Mouse (Mus musculus) kidney, postnatal 10 days (tissue): ENCODE results near the gene Mkrn3.
A peak's percentile ranks its signal among the peaks of the same experiment; 100 is the strongest.

ENCODE experiments used
- DNase-seq: peaks from one replicate; pipeline ENCODE4 v3.0.0; 2021; ENCODE audit warnings: mixed read lengths

Mkrn3 gene

GRCm38 (mm10) chr7:62419493-62420360 lies at the start of gene Mkrn3:
Mkrn3 (minus strand) TSS chr7:62420139.
- peak; percentile 89 for DNase-seq

DNA sequence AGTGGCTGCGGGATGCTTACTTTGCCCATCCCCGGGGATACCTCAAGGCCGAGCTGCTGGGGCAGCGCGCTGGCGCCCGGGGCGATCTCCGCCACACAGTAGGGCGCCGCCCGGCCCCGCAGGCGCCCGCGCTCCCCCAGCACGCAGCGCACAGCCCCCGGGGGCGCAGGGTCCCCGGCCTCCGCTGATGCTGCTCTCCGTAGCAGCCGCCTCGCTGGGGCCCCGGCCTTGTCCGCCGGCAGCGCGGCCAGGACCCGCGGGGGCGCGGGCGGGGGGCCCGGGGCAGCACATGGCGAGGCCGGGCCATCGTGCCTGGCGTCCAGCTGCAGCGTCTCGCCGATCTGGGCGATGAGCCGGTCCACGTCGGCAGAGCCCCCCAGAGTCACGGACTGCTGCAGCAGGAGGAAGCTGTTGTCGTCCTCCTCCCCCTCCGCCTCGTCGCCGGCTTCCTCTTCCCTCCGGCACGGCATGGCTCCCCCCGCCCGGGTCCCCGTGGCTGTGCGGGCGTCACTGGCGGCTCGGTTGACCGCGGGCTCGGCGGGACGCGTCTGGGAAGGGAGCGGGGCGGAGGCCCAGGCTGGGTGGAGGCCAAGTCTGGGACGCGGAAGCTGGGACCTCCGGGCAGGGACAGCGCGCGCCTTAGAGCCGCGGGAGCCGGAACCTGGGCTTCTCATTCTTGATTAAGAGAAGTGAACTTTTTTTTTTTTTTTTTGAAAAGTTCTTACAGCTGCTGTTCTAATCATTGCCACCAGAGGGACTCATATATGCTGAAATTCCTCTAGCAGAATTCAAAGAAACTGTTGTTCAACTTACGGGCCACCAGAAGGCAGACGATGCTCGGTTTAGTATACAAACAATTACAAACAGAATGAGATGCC lies 44.2 kb upstream of the Mkrn3 start, which contains the start of gene Peg12:
Peg12 (minus strand) TSS at position 633 of the 878 bp plus-strand sequence.
- peak; percentile 76 for DNase-seq

DNA sequence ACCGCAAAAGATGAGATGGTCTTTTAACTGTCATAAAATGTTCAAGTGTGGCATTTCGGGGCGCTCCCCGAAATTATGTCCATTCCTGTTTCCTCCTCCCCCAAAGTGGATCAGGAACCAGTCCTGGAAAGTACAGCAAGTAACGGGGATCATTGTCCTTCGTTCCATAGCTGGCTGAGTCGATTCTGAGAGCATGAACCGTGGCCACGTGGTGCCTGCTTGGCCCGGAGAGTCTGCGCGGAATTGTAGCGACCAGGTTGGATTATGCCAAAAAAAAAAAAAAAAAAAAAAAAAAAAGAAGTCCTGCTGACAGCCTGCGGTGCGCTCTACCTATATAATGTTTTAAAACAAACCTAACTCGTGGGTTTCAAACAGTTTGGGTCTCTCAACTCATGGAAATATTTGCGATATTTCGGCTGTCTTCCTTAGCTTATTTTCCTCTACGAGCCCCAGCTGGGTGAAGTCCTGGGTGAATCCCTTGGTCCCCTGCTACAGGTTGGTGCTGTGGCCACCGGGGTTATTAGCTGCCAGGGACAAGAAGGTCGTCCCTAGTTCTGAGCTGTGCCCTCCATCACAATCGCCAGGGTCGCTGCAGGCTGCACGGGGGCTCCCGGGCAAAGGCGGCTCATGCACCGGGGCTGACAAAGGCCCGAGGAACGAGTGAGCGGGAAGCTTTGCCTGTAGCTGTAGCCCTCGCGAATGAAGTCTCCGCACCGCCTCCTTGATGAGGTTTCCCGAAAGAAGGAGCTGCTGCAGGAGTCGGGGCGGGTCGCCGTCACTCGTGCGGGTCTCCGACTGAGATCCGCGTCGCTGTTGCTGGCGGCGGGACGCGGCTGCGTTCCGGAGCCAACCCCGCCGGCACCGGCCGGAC lies 43.3 kb upstream of the Mkrn3 start:
- DNase-seq: peak; percentile 36

DNA sequence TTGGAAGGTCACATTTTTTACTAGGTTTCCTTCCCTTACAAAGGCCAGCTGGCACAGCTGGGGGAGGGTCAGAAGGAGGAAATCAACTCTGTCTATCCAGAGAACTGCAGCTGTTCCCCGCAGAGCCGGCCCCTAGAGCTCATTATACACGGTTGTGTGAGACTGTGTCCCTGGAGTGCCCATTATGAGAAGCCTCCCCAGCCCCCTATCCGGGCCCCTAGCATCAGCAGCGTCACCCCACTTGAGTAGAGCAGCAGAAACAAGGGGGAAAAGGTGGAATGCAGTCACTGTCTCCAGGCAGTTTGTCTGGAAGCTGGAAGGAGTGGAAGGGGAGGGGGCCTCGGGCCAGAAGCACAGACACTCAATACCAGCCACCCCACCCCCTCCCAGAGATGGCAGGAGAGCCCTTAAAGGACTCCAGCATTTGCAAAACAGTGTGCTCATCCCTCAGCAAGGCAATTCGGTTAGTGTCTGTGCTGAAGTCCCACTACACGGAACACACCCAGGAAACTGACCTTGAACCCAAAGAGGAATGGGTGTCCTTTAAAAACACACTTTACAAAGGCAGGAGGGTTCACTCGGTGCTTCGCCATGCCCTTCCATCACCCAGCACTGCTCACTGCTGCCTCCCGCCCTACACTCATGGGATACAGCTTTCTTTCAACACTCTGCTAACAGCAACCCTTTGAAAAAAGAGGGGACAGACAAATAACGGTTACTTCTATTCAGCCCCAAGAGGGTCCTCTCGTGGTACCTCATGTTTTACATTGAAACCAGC lies 42.5 kb upstream of the Mkrn3 start:
- peak; percentile 59 for DNase-seq

- DNase-seq: no peak
These were observed 32.4 kb upstream of the Mkrn3 start for GRCm38 (mm10) chr7:62452353-62452752.

GRCm38 (mm10) chr7:62445431-62446165 lies 25.7 kb upstream of the Mkrn3 start:
- DNase-seq: no peak

GRCm38 (mm10) chr7:62436394-62436793 lies 16.5 kb upstream of the Mkrn3 start:
- no peak for DNase-seq

DNA sequence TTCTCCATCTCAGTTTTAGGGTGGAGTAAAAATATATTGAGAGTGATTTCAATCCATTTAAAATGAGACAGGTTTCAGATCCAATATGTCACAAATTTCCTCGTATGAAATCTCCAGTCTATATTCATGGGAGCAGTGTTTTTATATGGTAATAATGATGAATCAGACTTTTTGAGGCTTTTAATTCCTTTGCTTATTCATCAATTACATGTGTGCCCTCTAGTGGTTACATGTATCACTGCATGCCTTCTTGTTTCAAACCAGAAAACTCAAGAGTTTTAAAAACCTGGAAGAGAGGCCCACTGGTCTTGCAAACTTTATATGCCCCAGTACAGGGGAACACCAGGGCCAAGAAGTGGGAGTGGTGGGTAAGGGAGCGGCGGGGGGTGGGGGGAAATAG lies 13.3 kb upstream of the Mkrn3 start:
- DNase-seq: no peak

GRCm38 (mm10) chr7:62428337-62428736 lies 8.4 kb upstream of the Mkrn3 start:
- peak; percentile 49 for DNase-seq

- DNase-seq: no peak
These were observed 3.3 kb upstream of the Mkrn3 start for GRCm38 (mm10) chr7:62423210-62423609.

DNA sequence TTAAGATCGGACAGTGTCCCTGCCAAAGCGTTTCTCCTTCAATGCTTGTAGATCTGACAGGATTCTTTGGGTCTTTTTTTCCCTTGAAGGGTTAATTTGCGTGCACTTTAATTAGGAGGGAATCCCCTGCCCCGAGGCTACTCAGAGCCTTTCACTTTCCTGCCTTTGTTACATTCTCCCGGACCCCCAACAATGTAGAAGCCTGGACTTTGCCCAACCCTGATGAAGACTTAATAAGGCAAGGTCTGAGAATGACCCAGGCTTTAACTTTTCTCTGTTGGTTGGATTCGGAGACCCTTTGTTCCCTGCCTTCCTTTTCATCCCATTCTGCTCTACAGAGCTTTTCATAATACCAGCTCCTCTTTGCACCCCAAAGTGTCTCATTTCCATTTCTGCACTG lies 627 bp upstream of the Mkrn3 start:
- no peak for DNase-seq

DNA sequence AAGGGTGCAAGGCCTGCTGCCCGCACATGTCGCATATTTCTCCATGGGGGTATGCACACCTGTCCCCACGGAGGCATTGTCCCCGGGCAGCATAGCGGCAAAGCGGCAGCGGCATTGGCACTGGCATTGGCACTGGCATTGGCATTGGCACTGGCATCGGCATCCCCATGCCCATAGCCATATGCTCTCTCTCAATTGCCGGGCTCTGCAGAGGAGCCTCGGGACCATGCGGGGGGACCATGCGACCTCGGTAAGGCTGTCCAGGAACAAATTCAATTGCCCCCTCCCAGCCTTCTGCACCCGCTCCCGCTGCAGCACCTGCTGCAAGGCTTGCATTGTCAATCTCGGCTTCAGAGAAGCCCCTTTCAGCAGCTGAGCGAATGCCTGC lies 840 bp downstream of the Mkrn3 start:
- DNase-seq: no peak

- no peak for DNase-seq
These were observed 1.6 kb downstream of the Mkrn3 start for GRCm38 (mm10) chr7:62418346-62418745.

- DNase-seq: no peak
These were observed 3.8 kb downstream of the Mkrn3 start for GRCm38 (mm10) chr7:62416173-62416572.

- DNase-seq: no peak
These were observed 4.7 kb downstream of the Mkrn3 start for GRCm38 (mm10) chr7:62415222-62415621.

DNA sequence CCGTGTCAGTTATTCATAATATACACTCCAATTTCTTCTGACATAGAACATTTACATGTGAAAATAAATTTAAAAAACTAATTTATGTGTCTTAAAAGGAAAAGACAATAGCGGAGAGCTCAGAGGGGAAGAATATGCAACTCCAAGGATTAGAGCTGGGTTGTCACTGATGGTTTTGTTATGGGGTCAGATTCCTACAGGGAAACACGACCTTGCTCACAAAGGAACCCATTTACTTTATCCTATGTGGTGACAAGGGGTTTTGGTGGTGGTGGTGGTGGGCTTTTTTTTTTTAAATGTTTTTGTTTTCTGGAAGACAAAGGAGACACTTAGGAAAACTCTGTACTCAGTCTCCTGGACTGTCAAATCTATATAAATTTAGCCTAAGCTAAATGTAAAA lies 12.1 kb downstream of the Mkrn3 start:
- no peak for DNase-seq

- no peak for DNase-seq
These were observed 13.3 kb downstream of the Mkrn3 start for GRCm38 (mm10) chr7:62406573-62407050.

DNA sequence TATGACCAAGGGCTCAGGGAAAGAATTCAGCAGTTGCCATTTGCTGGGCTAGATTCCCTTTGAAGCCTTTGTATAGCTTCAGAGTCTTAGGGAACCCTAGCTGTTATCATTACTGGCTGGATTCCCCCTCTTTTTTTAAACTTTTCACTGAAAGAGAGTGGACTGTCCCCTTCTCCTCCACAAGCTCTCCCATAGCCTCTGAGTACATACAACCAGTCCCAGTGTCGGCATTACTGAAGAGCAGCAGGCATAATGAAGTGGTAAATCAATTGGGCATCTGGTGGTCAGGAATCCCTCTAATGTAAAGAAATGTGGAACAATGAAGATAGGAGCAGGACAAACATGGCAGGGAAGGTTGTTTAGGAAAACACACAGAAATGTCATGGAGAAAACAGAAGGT lies 27.7 kb downstream of the Mkrn3 start:
- DNase-seq: no peak

GRCm38 (mm10) chr7:62388291-62388690 lies 31.6 kb downstream of the Mkrn3 start:
- no peak for DNase-seq

DNA sequence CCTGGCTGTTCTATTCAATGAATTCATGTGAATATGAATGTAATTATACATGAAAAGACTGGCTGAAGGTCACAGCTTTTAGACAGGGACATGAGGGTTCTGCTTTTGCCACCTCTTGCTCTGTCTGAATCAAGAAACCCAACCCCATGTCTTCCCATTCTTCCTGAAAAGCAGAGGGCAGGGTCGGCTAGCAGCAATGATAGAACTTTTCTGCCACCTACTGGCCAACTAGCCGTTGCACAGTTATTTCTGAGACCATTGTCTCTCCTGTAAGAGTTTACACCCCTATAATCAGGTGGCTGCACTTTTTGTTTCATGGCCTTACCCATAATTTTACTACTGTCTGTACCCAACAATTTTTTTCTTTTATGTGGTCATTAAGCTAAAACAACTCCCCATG lies 37.5 kb downstream of the Mkrn3 start:
- DNase-seq: peak; percentile 40

- DNase-seq: no peak
These were observed 41.4 kb downstream of the Mkrn3 start for GRCm38 (mm10) chr7:62378529-62378928.
